Mouse (Mus musculus): ENCODE measurements at regions not wholly inside any gene's neighbourhood (a gene's known extent, or its start where the extent isn't known, plus 50 kb on each side); places are given as distances from the start of the nearest gene placed in this dataset.

GRCm38 (mm10) chr1:121178611-121179245 lies 153.7 kb downstream of the Insig2 start:
- TF ChIP-seq CTCF (IDR thresholded peaks at IDR 0.05; ENCODE audit: borderline replicate concordance, extremely low read depth, insufficient read depth, insufficient read length): no peak
- no peak for TF ChIP-seq POLR2A (IDR thresholded peaks at IDR 0.05; ENCODE audit: borderline replicate concordance, extremely low read depth, insufficient read depth, insufficient read length, poor library complexity, severe bottlenecking)
